Mouse (Mus musculus) adrenal gland, postnatal 14 days (tissue): Measurements from ENCODE around the gene Rnaseh2a. TPM values are rescaled to one million over a fixed set of nuclear protein-coding genes. Genes with fewer than 3 reads are reported as not detected.

Experiments used
- DNase-seq: peaks from one replicate; pipeline ENCODE4 v3.0.0; 2021; ENCODE audit warnings: mixed read lengths
- total RNA-seq: library from RNA; stranded (reverse); gene quantifications from 2 replicates; pipeline ENCODE4 v1.2.3, GENCODE M21; 2021

Gene Rnaseh2a
- total RNA-seq, 1 experiment from 2014 or later = 88.3 TPM

DNA sequence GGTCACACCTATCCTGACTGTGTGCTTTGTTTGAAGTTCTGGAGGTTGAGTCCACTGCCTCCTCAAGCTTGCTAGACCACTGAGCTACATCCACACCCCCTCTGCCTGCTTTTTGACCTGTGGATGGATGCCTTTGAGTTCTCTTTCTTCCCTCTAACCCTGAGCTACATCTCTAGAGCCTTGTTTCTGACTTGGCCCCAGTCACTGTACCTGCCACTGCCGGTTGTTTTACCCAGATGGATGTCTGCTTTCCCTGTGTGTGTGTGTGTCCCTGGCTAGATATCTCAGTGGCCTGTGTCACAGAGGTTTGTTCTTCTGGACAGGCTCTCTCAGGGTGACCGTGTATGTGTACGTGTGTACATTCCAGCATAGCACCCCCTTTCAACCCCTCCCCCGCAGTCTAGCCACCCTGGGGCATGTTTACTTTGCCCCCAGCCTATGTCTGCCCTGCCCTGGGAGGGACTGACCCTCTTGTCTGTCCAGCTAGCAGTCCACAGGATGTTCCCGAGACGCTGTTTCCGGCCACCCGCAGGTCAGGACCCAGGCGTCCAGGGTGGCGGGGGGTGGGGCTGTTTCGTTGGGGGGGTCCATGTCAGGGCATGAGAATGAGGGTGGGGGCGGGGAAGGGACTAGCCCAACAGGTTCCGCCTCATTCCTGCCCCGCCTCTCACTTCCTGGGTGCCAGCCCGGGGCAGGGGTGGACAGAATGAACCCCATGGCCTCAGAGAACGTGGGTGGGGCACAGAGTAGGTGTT is 14.9 kb upstream of the Rnaseh2a start:
- peak; percentile 67 for DNase-seq

- DNase-seq = no peak
These were observed 13.0 kb upstream of the Rnaseh2a start for GRCm38 (mm10) chr8:84982499-84983011.

DNA sequence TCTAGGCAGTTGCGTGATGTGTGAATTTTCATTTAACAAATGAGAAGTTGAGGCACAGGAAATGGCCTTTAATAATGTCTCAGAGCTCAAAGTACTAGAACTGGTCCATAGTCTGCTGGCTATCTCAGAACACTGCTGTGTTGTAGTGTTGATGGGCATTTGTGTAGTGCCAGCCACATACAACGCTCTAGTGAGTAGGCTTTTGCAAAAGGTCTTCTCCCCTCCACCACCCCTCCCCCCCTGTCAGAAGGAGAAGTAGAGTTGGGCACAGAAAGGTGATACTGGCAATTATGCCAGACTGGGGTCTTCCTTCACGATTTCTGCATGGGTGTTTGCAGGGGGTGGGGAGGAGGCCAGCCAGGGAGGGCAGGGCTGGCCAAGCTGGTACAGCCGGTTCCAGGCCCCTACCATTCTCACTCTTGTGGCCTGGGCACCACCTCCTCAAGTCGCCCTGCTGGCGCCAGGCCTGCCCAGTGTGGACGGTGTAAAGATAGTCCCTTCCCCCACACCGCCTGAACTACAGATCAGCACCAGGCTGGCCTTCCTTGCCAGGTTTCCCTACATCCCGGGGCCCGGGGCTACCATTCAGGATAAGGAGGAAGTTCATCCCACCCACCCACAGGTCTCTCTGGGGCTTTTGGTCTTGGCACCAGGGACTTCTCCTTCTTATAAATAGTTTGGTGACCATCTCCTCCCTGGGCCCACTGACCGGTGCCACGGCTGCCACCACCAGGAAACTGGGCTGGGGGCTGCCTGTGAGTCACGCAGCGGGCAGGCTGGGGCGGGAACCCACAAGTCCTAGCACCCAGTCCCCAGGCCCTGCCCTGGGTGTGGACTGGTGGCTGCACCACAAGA is 12.3 kb upstream of the Rnaseh2a start:
- no peak for DNase-seq

- peak; percentile 92 for DNase-seq
These were observed 11.2 kb upstream of the Rnaseh2a start for GRCm38 (mm10) chr8:84980622-84981358.

GRCm38 (mm10) chr8:84979599-84980421 is 10.2 kb upstream of the Rnaseh2a start:
- peak; percentile 97 for DNase-seq

- peak; percentile 98 for DNase-seq
These were observed 8.8 kb upstream of the Rnaseh2a start, which contains the start of gene Junb for GRCm38 (mm10) chr8:84978248-84978940. Gene Junb, minus strand, starts transcription at chr8:84978718.

DNA sequence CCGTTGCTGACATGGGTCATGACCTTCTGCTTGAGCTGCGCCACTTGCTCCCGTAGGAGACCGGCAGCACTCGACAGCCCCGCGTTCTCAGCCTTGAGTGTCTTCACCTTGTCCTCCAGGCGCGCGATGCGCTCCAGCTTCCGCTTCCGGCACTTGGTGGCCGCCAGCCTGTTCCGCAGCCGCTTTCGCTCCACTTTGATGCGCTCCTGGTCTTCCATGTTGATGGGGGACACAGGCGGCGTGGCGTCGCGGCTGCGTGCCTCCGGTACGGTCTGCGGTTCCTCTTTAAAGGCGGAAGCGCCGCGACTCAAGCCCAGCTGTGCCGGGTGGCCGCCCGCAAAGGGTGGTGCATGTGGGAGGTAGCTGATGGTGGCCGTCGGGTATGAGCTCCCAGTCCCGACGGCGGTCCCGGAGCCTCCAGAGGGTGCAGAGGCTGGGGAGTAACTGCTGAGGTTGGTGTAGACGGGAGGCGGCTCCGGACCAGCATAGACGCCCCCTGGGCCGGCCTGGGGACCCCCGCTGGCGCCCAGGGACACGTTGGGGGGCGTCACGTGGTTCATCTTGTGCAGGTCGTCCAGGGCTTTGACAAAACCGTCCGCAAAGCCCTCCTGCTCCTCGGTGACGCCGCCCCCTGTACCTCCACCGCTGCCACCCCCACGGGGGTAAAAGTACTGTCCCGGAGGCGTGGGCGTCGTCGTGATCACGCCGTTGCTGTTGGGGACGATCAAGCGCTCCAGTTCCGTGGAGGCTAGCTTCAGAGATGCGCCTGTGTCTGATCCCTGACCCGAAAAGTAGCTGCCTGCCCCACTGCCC is 8.1 kb upstream of the Rnaseh2a start:
- DNase-seq = peak; percentile 88

DNA sequence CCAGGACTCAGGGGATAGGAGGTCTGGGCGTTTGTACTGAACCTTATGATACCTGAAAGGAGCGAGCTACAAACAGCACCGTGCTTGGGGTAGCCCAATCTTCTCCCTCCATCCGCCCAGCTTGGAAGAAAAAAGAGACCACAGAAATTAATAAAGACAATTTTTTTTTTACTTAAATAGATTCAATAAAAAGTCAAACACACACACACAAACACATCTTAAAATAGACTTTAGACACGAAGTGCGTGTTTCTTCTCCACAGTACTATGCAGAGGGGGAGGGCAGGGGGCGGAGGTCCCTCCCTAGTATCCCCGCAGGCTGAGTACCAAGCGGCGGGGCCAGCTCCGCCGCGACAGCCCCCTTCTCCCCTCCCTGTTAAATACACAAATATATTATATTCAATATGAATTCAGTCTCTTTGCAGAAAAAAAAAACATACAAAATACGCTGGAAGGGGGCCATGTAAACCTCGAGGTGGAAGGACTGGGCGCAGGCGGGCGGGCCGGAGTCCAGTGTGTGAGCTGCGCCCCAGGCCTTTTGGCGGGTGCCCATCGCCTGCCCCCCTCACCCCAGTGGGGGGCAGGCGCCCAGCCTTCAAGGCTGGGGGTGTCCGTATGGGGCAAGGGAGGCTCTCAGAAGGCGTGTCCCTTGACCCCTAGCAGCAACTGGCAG is 7.3 kb upstream of the Rnaseh2a start:
- no peak for DNase-seq

GRCm38 (mm10) chr8:84976031-84976762 is 6.6 kb upstream of the Rnaseh2a start:
- DNase-seq = peak; percentile 98

DNA sequence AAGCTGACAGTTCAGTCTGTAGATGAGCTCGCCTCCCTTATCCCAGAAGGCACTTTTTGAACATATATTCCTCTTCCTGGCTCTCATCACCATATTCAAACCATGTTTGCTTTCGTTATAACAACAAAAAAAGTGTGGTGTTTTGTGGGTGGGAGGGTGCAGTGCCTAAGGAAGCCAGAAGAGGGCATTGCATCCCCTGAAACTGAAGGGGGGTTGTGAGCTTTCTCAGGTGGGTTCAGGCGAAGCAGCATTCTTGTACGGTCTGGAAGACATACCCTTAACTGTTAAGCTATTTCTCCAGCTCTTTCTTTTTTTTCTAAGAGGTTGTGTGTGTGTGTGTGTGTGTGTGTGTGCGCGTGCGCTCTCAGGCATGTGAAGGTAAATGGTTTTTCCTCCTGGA is 5.9 kb upstream of the Rnaseh2a start:
- DNase-seq = peak; percentile 84

GRCm38 (mm10) chr8:84974543-84975142 is 5.1 kb upstream of the Rnaseh2a start:
- DNase-seq = no peak

DNA sequence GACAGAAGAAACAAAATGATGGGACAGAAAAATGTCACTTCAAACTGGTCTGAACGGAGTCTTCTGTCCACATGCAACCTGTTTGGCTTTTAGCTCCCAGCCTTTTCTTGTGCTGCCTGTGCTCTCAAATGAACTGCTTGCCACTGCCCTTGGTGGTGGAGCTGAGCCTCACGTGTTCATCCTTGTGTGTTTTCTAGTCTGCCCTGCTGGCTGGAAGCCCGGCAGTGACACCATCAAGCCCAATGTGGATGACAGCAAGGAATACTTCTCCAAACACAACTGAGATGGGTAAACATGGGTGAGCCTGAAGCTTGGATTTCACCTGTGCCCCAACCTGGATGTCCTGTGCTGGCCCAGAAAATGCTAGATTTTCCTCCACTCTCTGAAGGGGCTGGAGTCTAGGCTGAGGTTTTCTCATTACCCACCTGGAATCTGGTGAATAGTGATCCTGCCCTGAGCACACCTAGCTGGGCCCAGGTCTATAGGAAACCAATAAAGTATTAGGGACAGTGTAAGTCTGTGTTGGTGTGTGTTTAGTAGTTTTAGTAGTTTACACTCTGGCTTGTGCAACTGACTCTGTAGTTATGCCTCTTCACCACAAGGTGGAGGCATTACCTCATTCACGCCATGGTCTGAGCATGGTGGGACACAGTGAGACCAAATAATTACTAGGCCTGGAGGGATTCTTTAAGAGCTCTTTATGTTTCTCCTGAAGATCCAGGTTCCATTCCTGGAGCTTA is 4.4 kb upstream of the Rnaseh2a start:
- peak; percentile 88 for DNase-seq

DNA sequence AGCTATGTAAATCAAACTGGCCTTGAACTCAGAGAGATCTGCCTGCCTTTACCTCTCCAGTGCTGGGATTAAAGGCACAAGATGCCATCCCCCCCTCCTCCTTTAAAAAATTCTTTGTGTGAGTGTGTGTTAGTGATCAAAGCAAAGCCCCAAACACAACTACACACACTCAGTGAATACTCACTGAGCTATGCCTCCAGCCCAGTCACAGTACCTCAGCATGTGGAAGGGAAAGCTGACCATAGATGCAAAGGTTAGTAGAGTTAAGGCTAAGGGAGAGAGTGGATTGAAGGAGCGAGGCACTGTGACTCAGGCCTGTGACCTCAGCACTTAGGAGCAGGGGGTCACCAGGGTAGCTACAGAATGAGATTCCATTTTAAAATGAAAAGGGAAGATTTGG is 3.5 kb upstream of the Rnaseh2a start:
- no peak for DNase-seq

DNA sequence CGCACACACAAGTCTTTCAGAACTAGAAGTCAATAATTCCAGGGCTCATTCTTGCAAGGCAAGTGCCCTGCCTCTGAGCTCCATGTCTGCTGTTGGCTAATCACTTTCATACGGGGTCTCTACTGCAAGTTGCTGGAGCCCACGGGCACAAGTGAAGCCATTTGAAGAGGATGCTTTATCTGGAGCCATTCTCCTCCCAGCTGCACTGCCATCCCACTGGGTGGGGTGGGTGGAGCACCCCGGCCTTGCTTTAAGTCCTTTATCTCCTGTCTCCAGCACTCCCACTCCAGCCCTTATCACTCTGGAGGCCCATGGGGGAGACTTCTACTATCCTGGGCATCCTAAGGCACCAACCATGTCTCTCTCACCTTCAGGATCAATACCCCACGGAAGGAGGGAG is 1.3 kb upstream of the Rnaseh2a start:
- no peak for DNase-seq

DNA sequence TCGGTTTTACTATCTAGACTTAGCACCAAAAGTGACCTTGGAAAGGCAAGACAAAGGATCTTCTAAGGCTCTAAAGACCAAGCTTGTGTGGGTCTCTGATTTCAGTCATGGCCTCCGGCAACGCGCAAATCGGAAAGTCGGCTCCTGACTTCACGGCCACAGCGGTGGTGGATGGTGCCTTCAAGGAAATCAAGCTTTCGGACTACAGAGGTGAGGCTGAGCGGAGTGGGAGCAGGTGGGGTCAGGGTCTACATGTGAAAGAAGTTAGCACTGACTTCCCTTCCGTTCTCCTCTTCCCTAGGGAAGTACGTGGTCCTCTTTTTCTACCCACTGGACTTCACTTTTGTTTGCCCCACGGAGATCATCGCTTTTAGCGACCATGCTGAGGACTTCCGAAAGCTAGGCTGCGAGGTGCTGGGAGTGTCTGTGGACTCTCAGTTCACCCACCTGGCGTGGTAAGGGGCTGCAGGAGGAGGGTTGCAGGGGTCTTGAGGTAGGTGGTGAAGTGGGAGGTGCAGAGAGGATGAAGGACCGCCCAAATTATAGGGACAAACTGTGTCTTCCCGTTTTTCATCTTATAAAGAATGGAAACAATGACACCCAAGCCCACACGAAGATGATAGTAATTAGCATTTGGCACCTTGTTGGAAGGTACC is 696 bp upstream of the Rnaseh2a start:
- DNase-seq = no peak

- no peak for DNase-seq
These were observed 917 bp downstream of the Rnaseh2a start for GRCm38 (mm10) chr8:84968650-84969049.
